Mouse (Mus musculus) neural tube, embryonic 12.5 days (tissue): Measurements from ENCODE around the gene Adamts9. TPM values are rescaled to one million over a fixed set of nuclear protein-coding genes. Genes with fewer than 3 reads are reported as not detected.

Experiments
- ATAC-seq: fragments of 200-750 bp; cut with Nextera tagmentation; 2 replicates; pipeline ENCODE4 v1.8.0; 2017; ENCODE audit warnings: low read depth, mild to moderate bottlenecking, moderate TSS enrichment, moderate library complexity; ENCODE audit not compliant: low FRiP score
- H3K27ac ChIP-seq: fragments of 300-500 bp; sonication (generic); 2 replicates; pipeline ENCODE4 v1.5.1; 2016
- H3K27me3 ChIP-seq: fragments of 300-500 bp; sonication (generic); replicated peaks from 2 replicates; pipeline ENCODE4 v1.6.1; 2016; ENCODE audit warnings: mild to moderate bottlenecking
- H3K36me3 ChIP-seq: fragments of 300-500 bp; sonication (generic); 2 replicates; pipeline ENCODE4 v1.6.1; 2016; ENCODE audit warnings: mild to moderate bottlenecking
- H3K4me1 ChIP-seq: fragments of 300-500 bp; sonication (generic); 2 replicates; pipeline ENCODE4 v1.6.1; 2016
- H3K4me2 ChIP-seq: fragments of 300-500 bp; sonication (generic); replicated peaks from 2 replicates; pipeline ENCODE4 v1.6.1; 2016; ENCODE audit warnings: mild to moderate bottlenecking
- H3K4me3 ChIP-seq: fragments of 300-500 bp; sonication (generic); 2 replicates; pipeline ENCODE4 v1.5.1; 2016
- H3K9ac ChIP-seq: fragments of 300-500 bp; sonication (generic); 2 replicates; pipeline ENCODE4 v1.6.1; 2016; ENCODE audit warnings: mild to moderate bottlenecking
- H3K9me3 ChIP-seq: fragments of 300-500 bp; sonication (generic); 2 replicates; pipeline ENCODE4 v1.6.1; 2016; ENCODE audit warnings: mild to moderate bottlenecking
- WGBS: fragments of 180-500 bp; shearing (Covaris S2); methylation state at CpG from one replicate; pipeline ENCODE4 v1.1.7; 2016; 5-methylcytosine and 5-hydroxymethylcytosine counted together
- polyA plus RNA-seq: library from polyadenylated mRNA; unstranded; fragments of >200 nt; fragmentation: Nextera tagmentation; extraction: Ambion mirVana; gene quantifications from 2 replicates; pipeline ENCODE4 v1.2.1, GENCODE M21; 2016

The Adamts9 gene
- polyA plus RNA-seq, 1 experiment from 2014 or later, result 1.7 TPM

DNA sequence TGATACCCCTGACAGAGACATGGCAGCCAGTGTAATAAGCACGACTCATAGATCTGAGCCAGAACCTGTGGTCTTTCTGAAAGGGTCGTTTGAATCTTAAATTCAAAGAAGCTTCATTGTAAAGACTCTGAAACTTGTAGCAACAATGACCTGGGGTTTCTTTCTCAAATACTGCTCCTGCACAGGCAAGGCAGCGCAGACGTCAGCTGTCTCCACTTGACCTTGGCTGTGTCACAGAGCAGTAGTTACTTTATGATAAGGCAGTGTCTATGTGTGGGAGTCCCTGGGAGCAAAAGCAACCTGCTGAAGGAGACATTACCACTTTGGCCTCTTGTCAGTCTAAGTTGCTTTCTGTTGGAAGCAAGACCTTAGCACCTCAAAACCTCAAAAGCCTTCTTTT is 96.7 kb downstream of the Adamts9 start:
- H3K4me2 ChIP-seq, result no peak overlapping the region
- no peak overlapping the region for H3K4me3 ChIP-seq
- H3K4me1 ChIP-seq, result no peaks in the 10 kb centered on the region
- no peak overlapping the region for H3K9ac ChIP-seq
- H3K9me3 ChIP-seq, result no peaks in the 10 kb centered on the region
- no peak for ATAC-seq
- H3K27ac ChIP-seq, result no peak overlapping the region
- no peaks in the 10 kb centered on the region for H3K27me3 ChIP-seq
- no peaks in the 10 kb centered on the region for H3K36me3 ChIP-seq
- 60% methylated on average over 4 of the region's 4 CpGs for WGBS

DNA sequence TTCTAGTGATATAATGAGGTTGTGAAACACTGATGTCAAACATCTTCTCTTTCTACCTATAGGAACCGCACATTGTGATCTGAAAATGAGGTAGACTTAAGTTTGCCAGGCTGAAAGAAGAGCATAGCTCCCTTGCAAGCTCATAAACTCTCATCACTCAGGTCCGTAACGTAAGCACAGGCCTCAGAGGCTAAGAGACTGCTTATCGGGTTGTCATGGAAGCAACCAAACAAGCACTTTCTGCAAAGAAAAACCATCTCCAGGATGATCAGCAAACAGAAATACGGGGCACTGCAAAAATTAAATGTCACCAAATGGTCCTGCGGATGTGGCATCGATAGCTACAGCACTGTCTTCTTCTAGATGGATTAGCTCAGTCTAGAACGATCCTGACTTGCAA is 97.4 kb downstream of the Adamts9 start:
- Histone ChIP-seq H3K9me3 (no peaks in the 10 kb centered on the region), H3K9ac (no peak overlapping the region), H3K4me2 (no peak overlapping the region), H3K4me3 (no peak overlapping the region), H3K27me3 (no peaks in the 10 kb centered on the region), H3K36me3 (no peaks in the 10 kb centered on the region), H3K27ac (no peak overlapping the region), H3K4me1 (no peaks in the 10 kb centered on the region)
- WGBS, result 89% methylated on average over 8 of the region's 8 CpGs
- ATAC-seq, result no peak

DNA sequence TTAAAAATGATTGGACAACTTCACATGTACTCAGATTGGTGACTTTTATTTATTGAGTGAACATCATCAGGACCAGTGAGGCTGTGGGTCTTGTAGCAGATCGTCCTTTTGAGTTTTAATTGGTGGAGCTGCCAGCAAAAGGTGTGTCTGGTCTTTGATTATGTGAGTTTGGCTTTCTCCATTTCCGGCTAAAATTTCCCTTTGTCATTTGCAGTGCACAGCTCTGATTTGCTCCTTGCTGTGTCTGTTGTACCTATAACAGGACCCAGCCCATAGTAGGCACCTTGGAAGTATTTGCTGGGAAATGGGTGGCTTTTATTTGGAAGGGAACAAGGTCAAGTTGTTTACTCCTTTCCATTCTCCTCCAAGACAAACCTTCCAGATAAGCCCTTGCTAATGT is 99.8 kb downstream of the Adamts9 start:
- 89% methylated on average over 2 of the region's 2 CpGs for WGBS

DNA sequence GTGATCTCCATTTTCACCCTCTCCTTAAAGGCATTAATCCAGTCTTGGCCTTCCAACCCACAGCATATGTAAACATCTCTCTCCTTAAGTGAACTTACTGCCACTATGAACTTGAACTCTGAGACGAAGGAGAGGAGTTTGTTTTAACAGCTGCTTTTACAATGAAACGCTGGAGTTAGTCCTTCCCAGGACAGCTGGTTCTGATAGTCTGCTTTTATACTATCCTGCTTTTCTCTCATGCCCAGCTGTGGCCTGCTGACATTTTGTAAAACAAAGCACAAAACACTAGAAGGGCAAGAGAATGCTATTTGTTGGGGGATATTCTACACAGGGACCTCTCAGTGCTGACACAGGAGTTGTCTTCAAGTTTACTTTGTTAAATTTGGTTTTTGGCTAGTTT is 101.3 kb downstream of the Adamts9 start:
- H3K9me3 ChIP-seq, result no peaks in the 10 kb centered on the region
- H3K27me3 ChIP-seq, result no peaks in the 10 kb centered on the region
- no peaks in the 10 kb centered on the region for H3K36me3 ChIP-seq
- H3K4me2 ChIP-seq, result no peak overlapping the region
- H3K9ac ChIP-seq, result no peak overlapping the region
- no peaks in the 10 kb centered on the region for H3K4me1 ChIP-seq
- ATAC-seq, result no peak
- WGBS, result 25% methylated on average over 2 of the region's 2 CpGs
- H3K4me3 ChIP-seq, result no peak overlapping the region
- no peak overlapping the region for H3K27ac ChIP-seq

More for the DNA sequence above, 99.8 kb downstream of the Adamts9 start:
- no peaks in the 10 kb centered on the region for H3K36me3 ChIP-seq
- no peak for ATAC-seq
- H3K9ac ChIP-seq, result no peak overlapping the region
- H3K27ac ChIP-seq, result no peak overlapping the region
- no peaks in the 10 kb centered on the region for H3K4me1 ChIP-seq
- H3K4me3 ChIP-seq, result no peak overlapping the region
- H3K9me3 ChIP-seq, result no peaks in the 10 kb centered on the region
- H3K4me2 ChIP-seq, result no peak overlapping the region
- H3K27me3 ChIP-seq, result no peaks in the 10 kb centered on the region

DNA sequence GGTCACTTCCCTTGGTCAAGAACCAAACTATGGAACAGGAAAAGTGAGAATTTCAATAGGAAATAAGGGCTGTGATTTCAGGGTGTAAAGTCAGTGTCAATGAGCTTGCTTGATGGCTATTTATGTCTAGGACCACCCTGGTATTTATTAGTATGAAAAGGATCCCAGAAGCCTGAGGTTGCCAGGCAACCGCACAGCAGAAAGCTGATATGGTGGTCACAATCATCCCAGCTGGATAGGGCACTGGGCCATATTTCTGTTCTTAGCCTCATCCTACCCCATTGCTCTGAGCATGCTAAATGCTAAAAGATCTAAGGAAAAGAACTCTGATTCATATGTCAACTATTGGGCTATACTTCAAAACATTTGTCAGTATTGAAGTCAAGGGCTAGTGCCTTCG is 112.2 kb downstream of the Adamts9 start:
- no peaks in the 10 kb centered on the region for H3K9me3 ChIP-seq
- no peak overlapping the region for H3K4me2 ChIP-seq
- no peak overlapping the region for H3K9ac ChIP-seq
- H3K27me3 ChIP-seq, result no peaks in the 10 kb centered on the region
- WGBS, result 82% methylated on average over 2 of the region's 2 CpGs
- ATAC-seq, result no peak
- no peak overlapping the region for H3K4me3 ChIP-seq
- no peaks in the 10 kb centered on the region for H3K36me3 ChIP-seq
- no peaks in the 10 kb centered on the region for H3K4me1 ChIP-seq
- H3K27ac ChIP-seq, result no peak overlapping the region

DNA sequence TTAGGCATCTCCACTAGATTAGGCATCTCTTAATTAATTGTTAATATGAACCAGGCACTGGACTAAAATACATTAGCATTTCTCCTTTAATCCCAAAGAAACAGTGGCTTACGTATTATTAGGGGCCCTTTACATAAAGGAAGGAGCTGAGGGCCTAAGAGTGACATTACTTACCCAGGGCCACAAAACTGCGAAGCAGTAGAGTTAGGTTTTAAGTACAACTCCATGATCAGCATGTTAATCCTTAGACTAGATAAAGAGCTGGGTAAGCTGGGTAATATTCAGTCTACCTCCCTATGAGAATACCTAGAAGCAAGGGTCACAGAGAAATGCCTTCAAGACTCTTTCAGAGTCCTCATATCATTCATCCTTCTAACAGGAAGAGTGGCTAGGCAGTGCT is 114.1 kb downstream of the Adamts9 start:
- Histone ChIP-seq H3K9ac (no peak overlapping the region), H3K36me3 (no peaks in the 10 kb centered on the region), H3K27me3 (no peaks in the 10 kb centered on the region), H3K27ac (no peak overlapping the region), H3K4me2 (no peak overlapping the region), H3K9me3 (no peaks in the 10 kb centered on the region), H3K4me1 (no peaks in the 10 kb centered on the region), H3K4me3 (no peak overlapping the region)
- no peak for ATAC-seq
- 89% methylated on average over 2 of the region's 2 CpGs for WGBS

DNA sequence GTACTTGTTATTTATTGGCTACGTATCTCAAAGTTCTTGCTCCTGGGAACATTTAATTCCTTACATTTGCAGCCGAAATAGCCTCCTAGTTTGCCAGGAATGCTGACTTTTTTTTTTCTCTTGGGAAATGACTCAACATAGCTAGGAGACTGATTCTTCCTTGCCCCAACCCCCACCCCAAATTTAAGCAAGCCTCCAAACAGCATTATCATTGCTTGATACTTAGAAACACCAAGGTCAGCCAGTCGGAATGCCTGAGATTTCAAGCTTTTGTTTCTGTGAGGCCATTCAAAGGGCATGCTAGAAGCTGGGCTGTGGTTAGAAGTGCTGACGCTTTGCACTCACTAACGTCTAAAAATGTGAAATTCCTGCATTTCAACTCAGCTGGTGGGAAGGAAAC is 115.9 kb downstream of the Adamts9 start:
- Histone ChIP-seq H3K27ac (no peak overlapping the region), H3K36me3 (no peaks in the 10 kb centered on the region), H3K9me3 (no peaks in the 10 kb centered on the region), H3K27me3 (peaks cover 7% of the 10 kb centered on the region), H3K4me3 (no peak overlapping the region), H3K9ac (no peak overlapping the region), H3K4me1 (no peaks in the 10 kb centered on the region), H3K4me2 (no peak overlapping the region)
- ATAC-seq, result no peak
- WGBS, result 52% methylated on average over 5 of the region's 5 CpGs

DNA sequence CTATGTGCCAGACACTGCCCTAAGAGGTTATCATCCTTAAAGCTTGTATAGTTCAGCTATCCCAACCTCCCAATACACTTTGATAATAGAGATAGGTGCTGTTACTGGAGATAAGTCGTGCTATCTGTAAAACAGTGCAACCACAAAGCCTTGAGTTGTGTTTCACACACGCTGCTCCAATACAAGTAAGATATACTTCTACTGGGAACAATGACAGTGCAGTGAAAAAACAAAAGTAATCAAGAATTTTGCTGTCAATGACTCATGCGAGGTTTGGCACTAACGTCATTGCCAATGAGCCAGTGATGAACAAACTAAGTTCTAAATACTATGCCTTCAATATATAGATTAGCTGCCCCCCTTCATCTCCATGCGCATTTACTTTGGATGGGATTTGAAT is 116.7 kb downstream of the Adamts9 start:
- H3K36me3 ChIP-seq, result no peaks in the 10 kb centered on the region

DNA sequence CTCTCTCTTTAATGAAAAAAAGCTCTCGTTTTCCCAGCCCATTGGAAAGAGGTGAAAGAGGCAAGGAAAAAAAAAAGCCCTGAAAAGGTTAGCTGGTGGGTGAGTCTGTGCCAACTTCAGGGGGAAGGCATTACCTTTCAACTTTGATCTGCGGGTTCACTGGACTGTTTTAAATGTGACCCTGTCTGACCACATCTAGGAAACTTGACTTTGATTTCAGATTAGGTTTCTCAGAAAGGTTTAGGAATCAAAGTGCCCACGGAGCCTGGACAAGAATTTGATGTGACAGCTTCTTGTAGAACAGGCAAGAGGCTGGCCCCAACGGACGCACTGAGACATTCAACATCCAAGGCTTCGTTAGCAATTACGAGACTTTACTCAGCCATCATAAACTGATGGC is 119.3 kb downstream of the Adamts9 start:
- Histone ChIP-seq H3K4me3 (no peak overlapping the region), H3K27me3 (peaks cover 7% of the 10 kb centered on the region), H3K4me2 (no peak overlapping the region), H3K27ac (no peak overlapping the region), H3K9me3 (no peaks in the 10 kb centered on the region), H3K36me3 (no peaks in the 10 kb centered on the region), H3K9ac (no peak overlapping the region), H3K4me1 (peaks cover 10% of the 10 kb centered on the region; the same call in 1 of the 2 replicates)
- no peak for ATAC-seq
- 73% methylated on average over 7 of the region's 7 CpGs for WGBS

More for the DNA sequence above, 116.7 kb downstream of the Adamts9 start:
- Histone ChIP-seq H3K27ac (no peak overlapping the region), H3K4me2 (no peak overlapping the region), H3K27me3 (peaks cover 7% of the 10 kb centered on the region), H3K9me3 (no peaks in the 10 kb centered on the region), H3K9ac (no peak overlapping the region), H3K4me1 (peaks cover 8% of the 10 kb centered on the region; the same call in 1 of the 2 replicates), H3K4me3 (no peak overlapping the region)
- ATAC-seq, result no peak
- WGBS, result 92% methylated on average over 5 of the region's 5 CpGs

DNA sequence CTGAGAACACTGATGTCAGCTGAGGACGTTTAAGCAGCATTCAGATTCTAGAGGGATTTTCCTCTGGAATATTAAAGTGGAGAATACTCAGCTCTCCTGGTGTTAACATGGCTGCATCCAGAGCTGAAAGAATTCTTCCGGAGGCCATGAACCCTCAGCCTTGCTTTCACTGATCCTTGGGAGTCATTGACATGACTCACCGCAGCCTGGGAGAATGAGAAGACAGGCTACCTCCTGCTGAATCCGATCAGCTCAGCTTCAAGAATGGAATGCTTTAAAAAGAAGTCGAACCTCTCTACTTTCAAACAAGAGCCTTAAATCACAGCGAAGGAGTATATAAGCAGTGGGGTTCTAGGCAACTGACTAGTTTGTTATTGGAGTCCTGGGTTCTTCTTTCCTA is 121.3 kb downstream of the Adamts9 start:
- Histone ChIP-seq H3K27me3 (peaks cover 7% of the 10 kb centered on the region), H3K4me1 (peaks cover 14% of the 10 kb centered on the region; the same call in 1 of the 2 replicates), H3K9ac (no peak overlapping the region), H3K9me3 (no peaks in the 10 kb centered on the region), H3K4me2 (no peak overlapping the region), H3K36me3 (no peaks in the 10 kb centered on the region), H3K27ac (no peak overlapping the region), H3K4me3 (no peak overlapping the region)
- 29% methylated on average over 6 of the region's 6 CpGs for WGBS
- ATAC-seq, result no peak

DNA sequence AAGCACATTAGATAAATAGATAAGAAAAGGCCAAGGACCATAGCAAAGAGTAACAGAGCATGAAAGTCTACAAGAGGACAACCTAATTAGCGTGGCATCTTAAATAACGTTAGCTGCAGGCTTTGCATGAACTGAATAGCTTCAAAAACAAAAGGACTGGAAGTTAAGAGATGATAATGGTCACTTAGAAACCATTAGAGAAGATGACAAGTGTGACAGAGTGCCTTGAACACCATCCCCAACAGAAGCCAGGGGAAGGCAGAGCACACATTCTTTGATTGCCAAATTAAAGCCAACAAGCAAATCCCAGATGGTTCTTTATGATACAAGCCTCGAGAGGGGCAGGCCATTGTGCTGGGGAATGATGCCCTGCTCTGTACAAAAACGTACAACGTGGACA is 121.7 kb downstream of the Adamts9 start:
- no peaks in the 10 kb centered on the region for H3K36me3 ChIP-seq
- ATAC-seq, result no peak
- H3K27ac ChIP-seq, result no peak overlapping the region
- no peak overlapping the region for H3K4me2 ChIP-seq
- WGBS, result 15% methylated on average over 5 of the region's 5 CpGs
- H3K27me3 ChIP-seq, result peaks cover 7% of the 10 kb centered on the region
- H3K4me3 ChIP-seq, result no peak overlapping the region
- no peak overlapping the region for H3K9ac ChIP-seq
- H3K9me3 ChIP-seq, result no peaks in the 10 kb centered on the region
- H3K4me1 ChIP-seq, result peaks cover 18% of the 10 kb centered on the region; the same call in 1 of the 2 replicates

DNA sequence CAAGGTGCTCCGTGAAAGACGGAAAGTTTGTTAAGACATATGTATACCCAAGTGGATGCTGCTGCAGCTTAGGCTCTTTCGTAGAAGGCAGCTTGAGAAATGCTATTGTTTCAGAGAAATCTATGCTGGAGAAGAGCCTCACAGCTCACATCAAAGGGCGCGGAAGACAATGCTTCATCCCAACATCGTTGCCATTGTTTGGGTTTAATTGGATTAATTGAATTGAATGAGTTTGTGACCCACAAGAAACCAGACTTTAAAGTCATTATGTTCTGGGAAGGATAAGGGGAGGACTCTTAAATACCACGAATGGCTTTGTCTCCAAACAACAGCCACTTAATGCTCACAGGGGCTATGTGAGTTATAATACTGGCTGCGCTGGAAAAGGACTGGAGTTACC is 125.6 kb downstream of the Adamts9 start:
- Histone ChIP-seq H3K36me3 (no peaks in the 10 kb centered on the region), H3K9me3 (no peaks in the 10 kb centered on the region), H3K4me3 (no peak overlapping the region), H3K9ac (no peak overlapping the region), H3K4me2 (no peak overlapping the region), H3K27ac (no peak overlapping the region), H3K27me3 (peaks cover 1% of the 10 kb centered on the region; the same call in 1 of the 2 replicates), H3K4me1 (peaks cover 29% of the 10 kb centered on the region)
- 24% methylated on average over 8 of the region's 8 CpGs for WGBS
- no peak for ATAC-seq

DNA sequence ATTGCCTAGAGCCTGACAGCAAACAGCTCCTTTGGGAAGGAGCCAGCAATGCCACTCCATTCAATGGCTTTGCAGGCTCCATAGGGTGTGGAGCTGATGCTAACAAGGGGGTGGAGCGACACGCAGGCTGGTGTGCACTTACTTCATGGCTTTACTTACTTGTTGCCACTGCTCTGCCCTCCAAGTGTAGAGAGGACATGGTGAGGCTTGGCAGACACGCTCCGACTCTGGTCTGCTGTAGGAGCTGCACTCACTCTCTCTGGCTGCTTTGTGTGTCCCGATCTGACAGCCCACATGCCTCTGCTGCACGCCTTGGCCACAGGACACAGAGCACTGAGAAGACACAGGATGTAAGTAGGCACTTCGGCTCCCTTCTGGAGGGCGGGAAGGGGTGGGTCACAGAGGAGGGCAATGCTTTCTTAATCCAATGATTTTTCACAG is 127.0 kb downstream of the Adamts9 start, which contains the start of gene A730049H05Rik:
Gene A730049H05Rik, plus strand, starts transcription at position 168 of the 441 bp plus-strand sequence.
- no peaks in the 10 kb centered on the region for H3K27me3 ChIP-seq
- 6% methylated on average over 8 of the region's 8 CpGs for WGBS
- H3K9me3 ChIP-seq, result no peaks in the 10 kb centered on the region
- H3K9ac ChIP-seq, result no peak within 1 kb of the TSS
- ATAC-seq, result no peak
- H3K4me3 ChIP-seq, result no peak within 1 kb of the TSS
- no peaks in the 10 kb centered on the region for H3K36me3 ChIP-seq
- H3K4me1 ChIP-seq, result peaks cover 20% of the 10 kb centered on the region
- H3K4me2 ChIP-seq, result peak within 1 kb of the TSS; percentile 38
- no peak within 1 kb of the TSS for H3K27ac ChIP-seq
